Mouse (Mus musculus): ENCODE results near the gene Rfx2. TPM values are rescaled to one million over a fixed set of nuclear protein-coding genes. Genes with fewer than 3 reads are reported as not detected.
A peak's percentile ranks its signal among the peaks of the same experiment; 100 is the strongest.

The Rfx2 gene
- 5.4 and 6.0 TPM in 2 replicates for polyA plus RNA-seq (2015; fragmentation: Nextera tagmentation; extraction: Ambion mirVana)

- peak within 1 kb of the TSS; percentile 81 for H3K4me2 ChIP-seq
- under 1% methylated on average over 38 of the region's 62 CpGs for WGBS
- H3K9me3 ChIP-seq: no peaks in the 10 kb centered on the region
- no peaks in the 10 kb centered on the region for H3K36me3 ChIP-seq (replicated peaks)
- H3K9ac ChIP-seq: peak within 1 kb of the TSS; percentile 39; the same call in 1 of the 2 replicates
- ATAC-seq (replicated peaks): no peak
- no peak within 1 kb of the TSS for H3K27ac ChIP-seq
- peaks cover 21% of the 10 kb centered on the region for H3K4me1 ChIP-seq
- peaks cover 6% of the 10 kb centered on the region for H3K27me3 ChIP-seq (replicated peaks)
- H3K4me3 ChIP-seq: peak within 1 kb of the TSS; percentile 55
Observed at GRCm38 (mm10) chr17:56830411-56831110, at the start of gene Rfx2. Gene Rfx2 (minus strand): TSS chr17:56831013.

DNA sequence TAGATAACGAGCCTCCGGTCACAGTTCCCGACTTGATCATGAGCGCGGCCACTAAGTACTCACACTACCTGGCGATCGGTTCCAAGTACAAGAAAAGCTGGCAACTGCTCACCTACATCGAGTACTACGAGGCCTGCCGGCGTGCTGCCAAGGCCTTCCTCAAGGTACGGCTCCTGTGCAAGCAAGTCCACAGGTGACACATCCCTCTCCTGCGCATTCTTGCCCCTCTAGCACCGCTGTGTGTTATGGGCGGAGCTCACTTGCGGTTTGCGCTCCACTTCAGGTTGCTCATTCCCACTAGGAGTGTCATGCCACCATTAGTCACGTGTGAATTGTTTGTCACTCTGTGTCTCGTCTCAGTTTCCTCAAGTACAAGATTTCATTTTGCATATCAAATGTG is 46.6 kb upstream of the Rfx2 start:
- Histone ChIP-seq H3K9ac (no peak overlapping the region), H3K4me2 (no peak overlapping the region), H3K9me3 (no peaks in the 10 kb centered on the region), H3K27me3 (replicated peaks) (no peaks in the 10 kb centered on the region), H3K4me1 (no peaks in the 10 kb centered on the region), H3K27ac (no peak overlapping the region), H3K36me3 (replicated peaks) (no peaks in the 10 kb centered on the region), H3K4me3 (no peak overlapping the region)
- ATAC-seq (replicated peaks): no peak
- WGBS: 92% methylated on average over 19 of the region's 19 CpGs

DNA sequence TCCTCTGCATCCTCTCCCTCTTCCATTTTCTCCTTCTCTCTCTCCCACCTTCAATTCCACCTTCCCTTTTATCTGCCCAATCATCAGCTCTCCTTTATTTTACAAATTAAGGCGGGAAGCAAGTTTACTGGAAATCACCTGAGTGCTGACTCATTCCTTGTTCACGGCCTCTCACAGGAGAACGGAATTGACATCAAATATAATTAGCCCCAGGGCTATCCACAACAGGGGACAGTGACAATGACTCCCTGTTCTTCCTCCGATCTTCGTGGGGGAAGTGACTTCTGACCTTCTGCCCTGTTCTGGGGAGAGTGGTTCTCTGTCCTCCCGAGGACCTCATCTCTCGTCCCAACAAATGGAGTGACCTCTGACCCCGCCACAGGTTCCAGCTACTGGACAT is 46.2 kb upstream of the Rfx2 start:
- H3K9ac ChIP-seq: no peak overlapping the region
- 80% methylated on average over 8 of the region's 8 CpGs for WGBS
- H3K4me3 ChIP-seq: no peak overlapping the region
- no peak overlapping the region for H3K27ac ChIP-seq
- no peaks in the 10 kb centered on the region for H3K36me3 ChIP-seq (replicated peaks)
- H3K4me2 ChIP-seq: no peak overlapping the region
- H3K4me1 ChIP-seq: no peaks in the 10 kb centered on the region
- no peaks in the 10 kb centered on the region for H3K9me3 ChIP-seq
- no peak for ATAC-seq (replicated peaks)
- no peaks in the 10 kb centered on the region for H3K27me3 ChIP-seq (replicated peaks)

- ATAC-seq (replicated peaks): no peak
- 88% methylated on average over 3 of the region's 3 CpGs for WGBS
- Histone ChIP-seq H3K36me3 (replicated peaks) (no peaks in the 10 kb centered on the region), H3K4me3 (no peak overlapping the region), H3K27ac (no peak overlapping the region), H3K9me3 (no peaks in the 10 kb centered on the region), H3K27me3 (replicated peaks) (no peaks in the 10 kb centered on the region), H3K4me2 (no peak overlapping the region), H3K9ac (no peak overlapping the region), H3K4me1 (no peaks in the 10 kb centered on the region)
Observed at GRCm38 (mm10) chr17:56876465-56876864, 45.7 kb upstream of the Rfx2 start.

- no peak within 1 kb of the TSS for H3K4me3 ChIP-seq
- H3K9me3 ChIP-seq: no peaks in the 10 kb centered on the region
- no peak within 1 kb of the TSS for H3K9ac ChIP-seq
- no peak within 1 kb of the TSS for H3K4me2 ChIP-seq
- no peak within 1 kb of the TSS for H3K27ac ChIP-seq
- no peak for ATAC-seq (replicated peaks)
- H3K4me1 ChIP-seq: no peaks in the 10 kb centered on the region
- no peaks in the 10 kb centered on the region for H3K36me3 ChIP-seq (replicated peaks)
- no peaks in the 10 kb centered on the region for H3K27me3 ChIP-seq (replicated peaks)
- 88% methylated on average over 12 of the region's 12 CpGs for WGBS
Observed at GRCm38 (mm10) chr17:56874936-56875651, 44.3 kb upstream of the Rfx2 start, which contains the start of gene 1700061G19Rik. Gene 1700061G19Rik (plus strand): TSS chr17:56875477.

GRCm38 (mm10) chr17:56874237-56874636 is 43.4 kb upstream of the Rfx2 start, which contains the start of gene Acsbg2:
Gene Acsbg2 (minus strand): TSS chr17:56874447.
- Histone ChIP-seq H3K4me3 (no peak within 1 kb of the TSS), H3K4me1 (no peaks in the 10 kb centered on the region), H3K9ac (no peak within 1 kb of the TSS), H3K27ac (no peak within 1 kb of the TSS), H3K36me3 (replicated peaks) (no peaks in the 10 kb centered on the region), H3K9me3 (no peaks in the 10 kb centered on the region), H3K4me2 (no peak within 1 kb of the TSS), H3K27me3 (replicated peaks) (no peaks in the 10 kb centered on the region)
- WGBS: 93% methylated on average over 2 of the region's 2 CpGs
- no peak for ATAC-seq (replicated peaks)

GRCm38 (mm10) chr17:56872512-56872911 is 41.7 kb upstream of the Rfx2 start:
- Histone ChIP-seq H3K27ac (no peak overlapping the region), H3K9ac (no peak overlapping the region), H3K4me3 (no peak overlapping the region), H3K9me3 (no peaks in the 10 kb centered on the region), H3K36me3 (replicated peaks) (no peaks in the 10 kb centered on the region), H3K4me2 (no peak overlapping the region), H3K4me1 (no peaks in the 10 kb centered on the region), H3K27me3 (replicated peaks) (no peaks in the 10 kb centered on the region)
- 81% methylated on average over 7 of the region's 7 CpGs for WGBS
- no peak for ATAC-seq (replicated peaks)

GRCm38 (mm10) chr17:56871767-56872166 is 41.0 kb upstream of the Rfx2 start:
- Histone ChIP-seq H3K9ac (no peak overlapping the region), H3K27ac (no peak overlapping the region), H3K27me3 (replicated peaks) (no peaks in the 10 kb centered on the region), H3K4me2 (no peak overlapping the region), H3K9me3 (no peaks in the 10 kb centered on the region), H3K4me1 (no peaks in the 10 kb centered on the region), H3K36me3 (replicated peaks) (no peaks in the 10 kb centered on the region), H3K4me3 (no peak overlapping the region)
- ATAC-seq (replicated peaks): no peak
- 78% methylated on average over 8 of the region's 8 CpGs for WGBS

GRCm38 (mm10) chr17:56870287-56870953 is 39.6 kb upstream of the Rfx2 start:
- Histone ChIP-seq H3K27me3 (replicated peaks) (no peaks in the 10 kb centered on the region), H3K4me2 (no peak overlapping the region), H3K4me1 (no peaks in the 10 kb centered on the region), H3K9ac (no peak overlapping the region), H3K9me3 (no peaks in the 10 kb centered on the region; the same call in 1 of the 2 replicates), H3K36me3 (replicated peaks) (no peaks in the 10 kb centered on the region), H3K4me3 (no peak overlapping the region), H3K27ac (no peak overlapping the region)
- no peak for ATAC-seq (replicated peaks)
- 75% methylated on average over 15 of the region's 15 CpGs for WGBS

DNA sequence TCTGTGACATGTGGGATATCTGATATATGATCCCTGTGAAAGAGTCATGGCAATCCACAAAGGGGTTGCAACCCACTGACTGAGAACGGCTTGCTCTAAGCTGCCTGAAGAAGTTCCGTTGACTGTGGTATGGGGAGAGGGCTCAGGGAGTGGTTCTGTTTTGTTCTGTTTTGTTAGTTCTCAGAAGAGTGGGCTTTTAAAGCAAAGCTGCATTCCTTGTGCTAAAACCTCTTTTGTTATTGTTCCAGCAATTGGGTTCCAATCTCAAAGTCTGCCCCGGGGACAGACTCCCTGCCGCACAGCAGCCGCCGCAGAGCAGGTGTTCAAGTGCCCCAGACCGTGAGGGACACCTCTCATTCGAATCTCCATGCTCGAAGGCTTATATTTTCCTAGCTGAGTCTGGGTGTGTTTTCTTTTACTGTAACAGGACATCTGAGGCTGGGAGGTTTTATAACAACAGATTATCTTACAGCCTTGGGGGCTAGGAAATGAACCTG is 38.7 kb upstream of the Rfx2 start:
- no peak for ATAC-seq (replicated peaks)
- no peaks in the 10 kb centered on the region for H3K27me3 ChIP-seq (replicated peaks)
- WGBS: 35% methylated on average over 9 of the region's 9 CpGs
- no peaks in the 10 kb centered on the region for H3K36me3 ChIP-seq (replicated peaks)
- no peaks in the 10 kb centered on the region; the same call in 1 of the 2 replicates for H3K9me3 ChIP-seq
- H3K4me1 ChIP-seq: no peaks in the 10 kb centered on the region
- H3K9ac ChIP-seq: no peak overlapping the region
- H3K27ac ChIP-seq: no peak overlapping the region
- H3K4me2 ChIP-seq: no peak overlapping the region
- H3K4me3 ChIP-seq: no peak overlapping the region

DNA sequence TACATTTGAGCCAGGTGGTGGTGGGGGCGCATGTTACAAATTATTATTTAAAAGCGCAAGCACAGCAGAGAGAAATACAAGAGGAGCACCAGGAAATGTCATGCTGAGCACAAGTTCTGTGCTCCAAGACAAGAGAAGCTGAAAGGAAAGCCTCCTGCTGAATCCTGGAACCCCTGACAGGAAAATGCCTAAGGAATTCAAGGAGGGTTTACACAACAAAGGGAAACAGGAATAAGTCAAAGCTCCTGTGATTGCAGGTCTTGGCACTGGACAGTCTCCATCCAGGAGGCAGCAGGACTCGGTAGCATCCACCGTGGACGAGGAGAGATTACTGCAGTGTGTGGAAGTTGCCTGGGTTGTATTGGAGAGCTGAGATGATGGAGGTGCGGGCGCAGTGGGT is 35.3 kb upstream of the Rfx2 start:
- Histone ChIP-seq H3K36me3 (replicated peaks) (no peaks in the 10 kb centered on the region), H3K27me3 (replicated peaks) (no peaks in the 10 kb centered on the region), H3K9ac (no peak overlapping the region), H3K27ac (no peak overlapping the region), H3K4me1 (no peaks in the 10 kb centered on the region), H3K4me3 (no peak overlapping the region), H3K9me3 (no peaks in the 10 kb centered on the region; the same call in 1 of the 2 replicates), H3K4me2 (no peak overlapping the region)
- WGBS: 75% methylated on average over 7 of the region's 7 CpGs
- ATAC-seq (replicated peaks): no peak

- no peaks in the 10 kb centered on the region for H3K4me1 ChIP-seq
- H3K4me3 ChIP-seq: no peak overlapping the region
- no peak for ATAC-seq (replicated peaks)
- WGBS: 63% methylated on average over 3 of the region's 3 CpGs
- no peaks in the 10 kb centered on the region for H3K9me3 ChIP-seq
- H3K27ac ChIP-seq: no peak overlapping the region
- H3K4me2 ChIP-seq: no peak overlapping the region
- H3K27me3 ChIP-seq (replicated peaks): no peaks in the 10 kb centered on the region
- H3K9ac ChIP-seq: no peak overlapping the region
- no peaks in the 10 kb centered on the region for H3K36me3 ChIP-seq (replicated peaks)
Observed at GRCm38 (mm10) chr17:56861197-56861596, 30.4 kb upstream of the Rfx2 start.

Measured in midbrain, embryonic 15.5 days (tissue).